Mouse (Mus musculus) 3T3-L1 (cell line): ENCODE results near the gene Dmac2.
"Not testable (repeated sequence)": the region's sequence is repeated elsewhere in the genome, so short reads cannot be mapped to it uniquely, and the experiment has no call there.

Source experiments
- DNase-seq: peaks from one replicate; pipeline ENCODE4 v3.0.0-alpha.2; 2015; ENCODE audit warnings: low read depth, low spot score

Gene Dmac2

GRCm38 (mm10) chr7:25618865-25619721, at the start of gene Dmac2:
Gene Dmac2 (plus strand): TSS chr7:25619414.
- peak; percentile 88 for DNase-seq

DNA sequence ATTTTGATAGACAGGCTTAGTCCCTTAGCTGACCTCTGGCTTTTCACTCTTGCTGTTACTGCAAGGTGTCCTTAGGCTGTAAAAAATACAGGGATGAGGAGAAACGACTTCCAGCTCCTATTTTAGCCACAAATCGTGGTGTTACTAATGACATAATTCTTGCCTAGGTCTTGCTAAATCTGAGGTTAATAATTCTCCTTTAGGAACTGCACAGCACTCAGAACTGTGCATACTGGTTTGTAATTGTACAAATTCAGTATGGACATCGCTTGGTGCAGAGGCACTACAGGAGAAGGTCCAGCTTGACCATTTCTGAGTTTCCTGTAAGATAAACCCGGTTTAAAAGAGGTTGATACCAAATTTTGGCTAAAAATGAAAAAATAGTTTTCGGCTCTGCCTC, 45.4 kb upstream of the Dmac2 start:
- not testable (repeated sequence) for DNase-seq

GRCm38 (mm10) chr7:25575105-25575504, 44.1 kb upstream of the Dmac2 start:
- no peak for DNase-seq

GRCm38 (mm10) chr7:25575870-25576269, 43.3 kb upstream of the Dmac2 start:
- no peak for DNase-seq

GRCm38 (mm10) chr7:25576308-25576707, 42.9 kb upstream of the Dmac2 start:
- DNase-seq = not testable (repeated sequence)

GRCm38 (mm10) chr7:25576793-25577437, 42.3 kb upstream of the Dmac2 start:
- DNase-seq = not testable (repeated sequence)

DNA sequence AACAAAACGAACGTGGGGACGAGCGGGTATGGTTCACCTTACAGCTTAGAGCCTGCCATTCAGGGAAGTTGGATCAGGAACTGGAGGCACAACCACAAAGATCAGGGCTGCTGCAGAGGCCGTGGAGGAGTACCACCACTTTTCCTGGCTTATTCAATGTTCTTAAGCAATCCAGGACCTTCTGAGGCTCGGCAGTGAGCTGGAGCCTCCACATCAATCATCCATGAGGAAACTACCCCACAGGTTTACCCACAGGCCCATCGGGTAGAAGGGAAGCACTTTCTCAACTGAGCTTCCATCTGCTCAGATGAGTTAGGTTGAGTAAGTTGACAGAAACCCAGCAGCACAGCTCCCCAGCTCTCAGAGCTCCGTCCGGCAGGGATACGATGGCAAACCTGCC, 39.8 kb upstream of the Dmac2 start:
- no peak for DNase-seq

DNA sequence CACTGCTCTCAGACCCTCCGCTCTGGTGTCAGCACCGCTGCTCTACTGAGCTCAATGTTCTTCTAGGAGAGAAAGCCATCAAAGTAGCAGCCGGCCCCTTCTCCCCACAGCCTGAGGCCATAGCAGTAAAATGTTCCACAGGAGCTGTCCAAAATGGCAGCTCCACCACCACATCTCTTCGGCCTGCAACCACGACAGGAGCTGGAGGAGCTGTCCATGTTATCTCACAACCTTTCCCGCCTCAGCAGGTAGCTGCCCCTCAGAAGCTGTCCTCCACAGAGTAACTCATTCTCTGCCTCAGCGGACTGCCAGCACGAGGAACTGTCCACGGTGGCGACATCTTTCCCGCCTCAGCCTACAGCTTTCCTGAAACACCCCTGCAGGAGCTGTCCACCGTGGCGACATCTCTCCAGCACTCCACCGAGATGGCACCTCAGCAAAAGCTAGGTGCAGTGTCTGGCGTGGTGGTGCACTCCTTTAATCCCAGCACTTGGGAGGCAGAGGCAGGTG, 36.9 kb upstream of the Dmac2 start:
- no peak for DNase-seq

GRCm38 (mm10) chr7:25584651-25585050, 34.6 kb upstream of the Dmac2 start:
- no peak for DNase-seq

DNA sequence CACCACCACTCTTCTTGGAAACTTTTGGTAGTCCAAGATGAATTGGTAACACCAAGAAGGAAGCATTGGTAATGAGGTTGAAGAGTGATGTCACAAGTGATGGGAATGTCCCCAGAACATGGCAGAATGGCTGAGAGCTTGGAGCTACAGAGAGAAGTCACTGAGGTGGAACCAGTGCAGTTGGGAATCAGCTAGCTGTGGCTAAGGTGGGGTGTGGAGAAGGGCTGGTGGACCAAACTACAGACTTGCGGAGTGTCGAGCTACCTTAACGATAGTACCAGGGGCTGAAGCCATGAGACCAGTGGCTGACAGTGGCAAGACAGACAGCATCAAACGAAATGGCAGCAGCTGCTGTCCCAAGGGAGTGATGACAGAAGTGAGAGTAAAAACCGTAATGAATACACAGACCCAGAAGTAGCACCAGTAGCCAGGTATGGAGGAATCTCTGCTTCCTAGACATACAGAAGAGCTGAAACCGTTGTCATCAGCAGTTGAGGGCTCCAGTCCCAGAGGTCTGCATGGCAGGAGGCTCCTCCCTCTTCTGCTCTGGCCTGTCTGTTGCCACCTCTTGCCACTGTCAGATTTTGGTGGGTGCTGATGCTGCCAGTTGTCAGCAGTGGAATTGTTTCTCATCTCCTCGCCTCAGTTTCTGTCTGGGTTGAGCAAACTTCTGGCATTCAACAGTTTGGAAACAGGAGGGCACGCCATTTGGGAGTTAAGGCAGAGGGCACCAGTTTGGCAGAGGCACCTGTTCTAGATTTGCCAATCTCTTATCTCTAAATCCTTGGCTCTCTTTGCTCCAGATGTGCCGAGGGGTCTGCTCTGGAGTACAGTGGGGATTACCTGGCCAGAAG, 33.6 kb upstream of the Dmac2 start:
- DNase-seq = no peak

- DNase-seq = no peak
Measured at GRCm38 (mm10) chr7:25591226-25591625, 28.0 kb upstream of the Dmac2 start.

DNA sequence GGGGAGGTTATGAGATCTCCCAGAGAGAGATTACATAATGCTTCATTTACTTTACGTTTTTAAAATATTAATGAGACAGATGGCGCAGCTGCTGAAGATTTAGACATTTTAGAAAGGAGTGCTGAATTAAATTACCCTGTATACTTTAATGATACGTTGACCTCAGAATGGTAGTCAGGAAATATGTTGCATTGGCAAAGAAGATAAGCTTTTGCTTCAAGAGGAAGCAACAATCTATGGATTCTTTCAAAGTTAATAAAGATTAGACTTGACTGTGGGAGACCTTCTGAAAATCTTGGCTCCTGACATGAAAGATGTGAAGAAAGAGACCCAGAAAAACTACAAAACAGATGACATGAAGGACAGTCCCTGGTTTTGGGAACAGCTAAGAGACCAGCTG, 25.4 kb upstream of the Dmac2 start:
- DNase-seq = no peak

DNA sequence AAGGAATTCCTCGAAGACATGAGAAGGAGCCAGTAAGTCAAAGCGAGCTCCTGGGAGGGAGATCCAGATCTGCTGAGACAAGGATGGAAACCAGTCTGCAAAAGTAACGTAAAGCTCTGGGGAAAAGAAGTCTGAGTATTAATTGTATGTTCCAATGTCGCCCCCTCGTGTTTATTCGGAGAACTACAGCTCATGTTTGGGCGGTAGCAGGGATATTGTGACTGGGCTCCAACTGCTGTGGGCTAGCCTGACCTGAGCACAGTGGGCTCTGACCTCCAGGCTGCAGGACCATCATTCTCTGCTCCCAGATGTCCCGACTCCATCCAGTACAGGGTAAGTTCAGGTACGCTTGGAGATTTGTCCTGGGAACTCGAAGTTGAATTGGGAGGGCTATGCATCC, 19.6 kb upstream of the Dmac2 start:
- DNase-seq = peak; percentile 82

DNA sequence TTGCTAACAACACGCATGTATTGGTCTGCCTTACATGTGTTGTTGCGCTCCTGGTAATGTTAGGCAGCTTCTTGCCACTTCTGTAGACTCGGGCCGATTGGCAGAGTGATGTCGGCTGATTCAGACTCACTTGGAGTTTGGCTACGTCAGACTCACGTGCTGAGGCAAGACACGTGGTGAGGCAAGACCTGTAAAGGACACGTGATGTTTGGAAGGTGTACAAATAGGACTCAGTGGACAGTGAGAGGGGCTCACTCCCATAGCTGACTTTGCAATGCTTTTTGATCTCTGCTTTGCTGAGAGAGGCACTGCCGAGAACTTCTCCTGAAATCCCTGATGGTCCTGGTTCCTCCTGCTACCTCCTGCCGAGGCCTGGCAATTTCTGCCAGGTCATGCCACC, 18.5 kb upstream of the Dmac2 start:
- DNase-seq = no peak

DNA sequence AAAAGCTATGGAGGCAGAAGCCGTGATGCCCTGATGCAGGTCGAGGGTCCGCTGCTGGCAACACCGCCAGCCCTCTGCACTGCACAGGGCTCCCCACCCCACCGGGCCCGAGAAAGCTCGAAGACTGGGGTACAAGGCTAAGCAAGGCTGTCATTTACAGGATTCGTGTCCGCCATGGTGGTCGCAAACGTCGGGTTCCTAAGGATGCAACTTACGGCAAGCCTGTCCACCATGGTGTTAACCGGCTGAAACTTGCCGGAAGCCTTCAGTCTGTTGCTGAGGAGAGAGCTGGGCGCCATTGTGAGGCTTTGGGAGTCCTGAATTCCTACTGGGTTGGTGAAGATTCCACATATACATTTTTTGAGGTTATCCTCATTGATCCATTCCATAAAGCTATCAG, 17.9 kb upstream of the Dmac2 start:
- DNase-seq = no peak

GRCm38 (mm10) chr7:25606625-25607063, 12.6 kb upstream of the Dmac2 start:
- no peak for DNase-seq

GRCm38 (mm10) chr7:25607196-25607595, 12.0 kb upstream of the Dmac2 start:
- DNase-seq = no peak

DNA sequence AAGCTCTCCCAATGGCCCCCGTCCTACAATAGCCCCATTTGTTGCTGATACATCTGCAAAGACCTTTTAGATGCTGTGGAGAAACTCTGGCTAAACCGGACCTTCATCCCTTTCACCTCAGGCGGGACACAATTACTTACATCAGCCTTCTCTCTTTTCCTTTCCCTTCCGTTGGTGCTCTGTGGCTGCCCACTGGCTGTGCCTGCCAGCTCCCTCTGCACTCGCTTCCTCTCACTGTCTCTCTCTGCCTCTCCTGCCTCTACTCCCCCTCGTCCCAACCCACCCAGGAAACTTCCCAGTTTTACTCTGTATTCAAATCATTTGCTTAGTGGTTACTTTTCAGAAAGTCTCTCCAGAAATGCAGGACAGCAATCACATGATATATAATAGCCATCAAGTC, 9.2 kb upstream of the Dmac2 start:
- no peak for DNase-seq

DNA sequence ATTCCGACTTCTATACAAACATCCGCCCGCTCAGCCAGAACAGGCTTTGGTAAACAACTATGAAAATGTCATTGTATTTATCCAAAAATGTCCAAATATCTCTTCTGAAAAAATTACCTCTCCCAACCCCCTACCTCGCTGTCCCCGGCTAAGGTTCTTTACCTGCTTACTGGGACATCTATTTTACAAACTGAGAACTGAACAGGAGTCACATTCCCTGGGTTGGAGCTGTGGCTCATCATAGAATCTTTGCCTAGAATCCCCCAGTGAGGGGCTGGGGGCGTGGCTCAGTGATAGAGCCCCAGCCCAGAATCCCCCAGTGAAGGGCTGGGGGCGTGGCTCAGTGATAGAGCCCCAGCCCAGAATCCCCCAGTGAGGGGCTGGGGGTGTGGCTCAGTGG, 7.7 kb upstream of the Dmac2 start:
- no peak for DNase-seq

DNA sequence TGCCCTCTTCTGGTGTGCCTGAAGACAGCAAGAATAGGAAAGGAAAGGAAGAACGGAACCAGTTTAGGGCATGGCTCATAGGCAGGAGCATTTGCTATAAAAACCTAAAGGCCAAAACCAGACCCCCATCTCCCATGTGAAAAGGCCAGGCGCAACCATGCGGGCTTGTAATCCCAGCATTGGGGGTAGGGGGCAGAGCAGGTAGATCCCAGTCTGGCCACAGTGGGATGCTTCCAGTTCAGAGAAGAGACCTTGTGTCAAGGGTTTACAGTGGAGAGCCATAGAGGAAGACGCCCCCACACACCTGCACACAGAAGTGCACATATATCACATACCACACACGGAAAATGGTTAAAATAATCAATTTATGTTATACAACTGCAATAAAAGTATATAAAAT, 5.1 kb upstream of the Dmac2 start:
- DNase-seq = no peak

- no peak for DNase-seq
Measured at GRCm38 (mm10) chr7:25614831-25615705, 4.1 kb upstream of the Dmac2 start.
